Mouse (Mus musculus) heart, embryonic 15.5 days (tissue): Measurements from ENCODE around the gene Mrgprh. TPM values are rescaled to one million over a fixed set of nuclear protein-coding genes. Genes with fewer than 3 reads are reported as not detected.

Source experiments
- ATAC-seq: fragments of 200-750 bp; cut with Nextera tagmentation; replicated peaks from 2 replicates; pipeline ENCODE4 v1.8.0; 2017; ENCODE audit warnings: low read depth, moderate TSS enrichment; ENCODE audit not compliant: insufficient number of reproducible peaks, insufficient read depth, low FRiP score
- H3K27ac ChIP-seq: fragments of 300-500 bp; sonication (generic); 2 replicates; pipeline ENCODE4 v1.5.1; 2015; ENCODE audit warnings: mild to moderate bottlenecking, inconsistent platforms
- H3K27me3 ChIP-seq: fragments of 300-500 bp; sonication (generic); 2 replicates; pipeline ENCODE4 v1.6.1; 2015; ENCODE audit warnings: inconsistent platforms
- H3K36me3 ChIP-seq: fragments of 300-500 bp; sonication (generic); 2 replicates; pipeline ENCODE4 v1.6.1; 2015; ENCODE audit warnings: mild to moderate bottlenecking, inconsistent platforms
- H3K4me1 ChIP-seq: fragments of 300-500 bp; sonication (generic); replicated peaks from 2 replicates; pipeline ENCODE4 v1.6.1; 2015; ENCODE audit warnings: inconsistent platforms
- H3K4me2 ChIP-seq: fragments of 300-500 bp; sonication (generic); 2 replicates; pipeline ENCODE4 v1.6.1; 2015; ENCODE audit warnings: inconsistent platforms, mild to moderate bottlenecking, moderate library complexity
- H3K4me3 ChIP-seq: fragments of 300-500 bp; sonication (generic); 2 replicates; pipeline ENCODE4 v1.5.1; 2015; ENCODE audit warnings: mild to moderate bottlenecking, inconsistent platforms
- H3K9ac ChIP-seq: fragments of 300-500 bp; sonication (generic); 2 replicates; pipeline ENCODE4 v1.6.1; 2015; ENCODE audit warnings: mild to moderate bottlenecking, inconsistent platforms
- H3K9me3 ChIP-seq: fragments of 300-500 bp; sonication (generic); replicated peaks from 2 replicates; pipeline ENCODE4 v1.6.1; 2016; ENCODE audit warnings: inconsistent platforms
- WGBS: fragments of 180-500 bp; shearing (Covaris S2); methylation state at CpG from one replicate; pipeline ENCODE4 v1.1.7; 2015; ENCODE audit warnings: mixed read lengths; 5-methylcytosine and 5-hydroxymethylcytosine counted together
- polyA plus RNA-seq: library from polyadenylated mRNA; unstranded; fragments of >200 nt; fragmentation: Nextera tagmentation; extraction: Ambion mirVana; gene quantifications from 2 replicates; pipeline ENCODE4 v1.2.1, GENCODE M21; 2015

The Mrgprh gene
- 0.08 TPM in 1 of 2 replicates, not detected in the other for polyA plus RNA-seq

DNA sequence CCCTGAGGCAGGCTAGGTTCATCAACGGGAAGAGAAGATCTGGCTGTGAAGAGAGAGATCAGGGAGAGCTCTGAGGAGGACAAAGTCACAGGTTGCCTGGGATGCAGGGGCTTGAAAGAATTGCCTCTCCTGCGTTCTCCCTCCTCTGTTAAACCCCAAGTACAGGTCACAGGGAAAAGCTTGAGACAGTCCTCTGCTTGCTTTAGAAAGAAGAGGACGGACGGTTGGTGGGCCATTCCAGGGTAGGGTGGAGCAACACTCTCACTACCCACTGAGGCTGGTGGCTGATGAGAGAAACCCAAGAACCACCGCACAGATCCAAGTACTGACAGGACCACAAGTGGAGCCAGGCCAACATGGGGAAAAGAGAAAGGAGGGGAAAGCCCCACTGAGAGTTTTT lies at the start of gene Mrgprh:
TSS of gene Mrgprh (plus strand) at position 301 of the 400 bp plus-strand sequence.
- 72% methylated on average over 5 of the region's 5 CpGs for WGBS
- Histone ChIP-seq H3K27me3 (peaks cover 4% of the 10 kb centered on the region; the same call in 1 of the 2 replicates), H3K4me3 (no peak within 1 kb of the TSS)

GRCm38 (mm10) chr17:12830351-12830750 lies 45.5 kb upstream of the Mrgprh start:
- H3K4me3 ChIP-seq, result no peak overlapping the region
- no peak for ATAC-seq
- 0 out of 2 replicates have a peak, but pooled peaks cover 1% of the 10 kb centered on the region for H3K9me3 ChIP-seq
- H3K4me2 ChIP-seq, result no peak overlapping the region
- no peaks in the 10 kb centered on the region for H3K36me3 ChIP-seq
- 63% methylated on average over 5 of the region's 5 CpGs for WGBS
- no peaks in the 10 kb centered on the region for H3K27me3 ChIP-seq
- peaks cover 9% of the 10 kb centered on the region for H3K4me1 ChIP-seq
- no peak overlapping the region for H3K9ac ChIP-seq
- no peak overlapping the region for H3K27ac ChIP-seq

More for the DNA sequence above, at the start of gene Mrgprh:
- peaks cover 3% of the 10 kb centered on the region; the same call in 1 of the 2 replicates for H3K4me1 ChIP-seq
- H3K9ac ChIP-seq, result no peak within 1 kb of the TSS
- ATAC-seq, result no peak
- H3K27ac ChIP-seq, result no peak within 1 kb of the TSS
- H3K4me2 ChIP-seq, result no peak within 1 kb of the TSS
- H3K36me3 ChIP-seq, result no peaks in the 10 kb centered on the region
- no peaks in the 10 kb centered on the region for H3K9me3 ChIP-seq

- 38% methylated on average over 3 of the region's 3 CpGs for WGBS
- ATAC-seq, result peak; percentile 63; the same call in 1 of the 2 replicates
- Histone ChIP-seq H3K9me3 (no peaks in the 10 kb centered on the region), H3K4me3 (no peak overlapping the region), H3K9ac (no peak overlapping the region), H3K4me2 (no peak overlapping the region), H3K4me1 (peaks cover 9% of the 10 kb centered on the region), H3K27ac (peak overlapping the region; percentile 68), H3K36me3 (no peaks in the 10 kb centered on the region), H3K27me3 (no peaks in the 10 kb centered on the region)
Observed at GRCm38 (mm10) chr17:12832231-12832630, 43.6 kb upstream of the Mrgprh start.

- Histone ChIP-seq H3K9ac (no peak overlapping the region), H3K4me3 (no peak overlapping the region), H3K4me1 (peaks cover 9% of the 10 kb centered on the region), H3K27ac (peak overlapping the region; percentile 55; the same call in 1 of the 2 replicates), H3K36me3 (no peaks in the 10 kb centered on the region), H3K27me3 (no peaks in the 10 kb centered on the region), H3K9me3 (no peaks in the 10 kb centered on the region), H3K4me2 (no peak overlapping the region)
- no peak for ATAC-seq
- 85% methylated on average over 4 of the region's 4 CpGs for WGBS
Observed at GRCm38 (mm10) chr17:12832657-12833056, 43.2 kb upstream of the Mrgprh start.

DNA sequence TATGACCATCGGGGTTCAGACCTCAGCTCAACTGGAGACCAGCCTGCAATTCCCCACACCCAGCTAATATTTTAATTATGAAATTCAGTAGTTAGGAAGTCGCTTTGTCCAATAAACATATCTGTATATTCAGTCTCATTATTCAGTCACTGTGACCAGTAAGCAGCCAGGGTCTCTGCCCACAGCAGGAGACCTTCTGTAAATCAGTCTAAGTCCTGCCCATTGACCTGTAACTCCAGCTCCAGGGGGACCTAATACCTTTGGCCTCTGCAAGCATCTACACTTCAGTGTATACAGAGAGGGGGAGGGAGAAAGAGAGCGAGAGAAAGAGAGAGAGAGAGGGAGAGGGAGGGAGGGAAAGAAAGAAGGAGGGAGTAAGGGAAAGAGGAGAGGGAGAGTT lies 41.5 kb upstream of the Mrgprh start:
- Histone ChIP-seq H3K4me3 (no peak overlapping the region), H3K4me2 (no peak overlapping the region), H3K27ac (no peak overlapping the region), H3K27me3 (no peaks in the 10 kb centered on the region), H3K9me3 (no peaks in the 10 kb centered on the region), H3K9ac (no peak overlapping the region), H3K36me3 (no peaks in the 10 kb centered on the region), H3K4me1 (peaks cover 9% of the 10 kb centered on the region)
- no peak for ATAC-seq
- 76% methylated on average over 3 of the region's 3 CpGs for WGBS

GRCm38 (mm10) chr17:12834826-12835225 lies 41.0 kb upstream of the Mrgprh start:
- no peak overlapping the region for H3K4me2 ChIP-seq
- H3K9me3 ChIP-seq, result no peaks in the 10 kb centered on the region
- H3K27ac ChIP-seq, result no peak overlapping the region
- no peak overlapping the region for H3K4me3 ChIP-seq
- WGBS, result 51% methylated on average over 3 of the region's 3 CpGs
- H3K4me1 ChIP-seq, result peaks cover 9% of the 10 kb centered on the region
- ATAC-seq, result no peak
- H3K9ac ChIP-seq, result no peak overlapping the region
- H3K27me3 ChIP-seq, result no peaks in the 10 kb centered on the region
- no peaks in the 10 kb centered on the region for H3K36me3 ChIP-seq

GRCm38 (mm10) chr17:12835738-12836137 lies 40.1 kb upstream of the Mrgprh start:
- H3K4me3 ChIP-seq, result no peak overlapping the region
- no peaks in the 10 kb centered on the region for H3K27me3 ChIP-seq

DNA sequence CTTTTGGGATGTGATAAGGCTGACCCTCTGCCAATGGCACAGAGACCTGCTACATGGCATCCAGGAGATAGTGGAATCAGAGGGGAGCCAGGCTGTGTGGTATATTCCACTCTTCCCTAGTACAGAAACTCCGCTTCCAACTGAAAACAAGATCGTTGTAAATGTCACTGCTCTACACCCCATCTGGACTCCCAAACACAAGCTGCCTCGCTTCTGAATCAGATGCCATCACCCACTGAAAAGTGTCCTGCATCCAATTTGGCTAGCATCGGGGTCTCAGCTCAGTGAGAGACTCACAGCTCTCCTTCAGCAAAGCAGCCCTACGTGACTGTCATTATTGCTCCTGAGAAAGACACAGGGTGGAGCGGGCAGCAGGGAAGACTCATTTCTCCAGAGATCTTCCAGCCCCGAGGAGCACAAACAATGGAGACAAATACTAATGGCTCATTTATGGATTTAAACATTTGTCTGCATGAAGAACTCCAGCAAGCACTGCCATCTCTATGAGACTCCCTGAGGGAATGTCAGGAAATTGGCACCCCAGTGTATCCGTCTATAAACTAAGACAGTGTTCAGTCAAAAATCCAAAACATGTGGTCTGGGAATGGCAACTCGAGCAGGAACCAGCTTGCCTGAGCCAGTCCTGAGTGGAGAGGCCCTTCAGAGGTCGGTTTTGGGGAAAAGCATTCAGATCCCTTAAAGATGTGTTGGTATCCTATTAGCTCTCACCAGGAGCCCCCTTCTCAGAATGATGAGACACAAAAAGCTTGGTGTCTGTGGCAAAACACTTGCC lies 36.2 kb upstream of the Mrgprh start:
- H3K4me3 ChIP-seq, result no peak overlapping the region
- 70% methylated on average over 10 of the region's 10 CpGs for WGBS
- no peaks in the 10 kb centered on the region for H3K4me1 ChIP-seq
- no peak for ATAC-seq
- H3K4me2 ChIP-seq, result no peak overlapping the region
- H3K27me3 ChIP-seq, result no peaks in the 10 kb centered on the region
- H3K9me3 ChIP-seq, result no peaks in the 10 kb centered on the region
- H3K9ac ChIP-seq, result no peak overlapping the region
- no peak overlapping the region for H3K27ac ChIP-seq
- H3K36me3 ChIP-seq, result no peaks in the 10 kb centered on the region

More at GRCm38 (mm10) chr17:12835738-12836137, 40.1 kb upstream of the Mrgprh start:
- no peak overlapping the region for H3K9ac ChIP-seq
- no peaks in the 10 kb centered on the region for H3K9me3 ChIP-seq
- H3K4me2 ChIP-seq, result no peak overlapping the region
- no peaks in the 10 kb centered on the region for H3K36me3 ChIP-seq
- H3K4me1 ChIP-seq, result peaks cover 9% of the 10 kb centered on the region
- H3K27ac ChIP-seq, result no peak overlapping the region
- WGBS, result 88% methylated on average over 5 of the region's 5 CpGs
- no peak for ATAC-seq

DNA sequence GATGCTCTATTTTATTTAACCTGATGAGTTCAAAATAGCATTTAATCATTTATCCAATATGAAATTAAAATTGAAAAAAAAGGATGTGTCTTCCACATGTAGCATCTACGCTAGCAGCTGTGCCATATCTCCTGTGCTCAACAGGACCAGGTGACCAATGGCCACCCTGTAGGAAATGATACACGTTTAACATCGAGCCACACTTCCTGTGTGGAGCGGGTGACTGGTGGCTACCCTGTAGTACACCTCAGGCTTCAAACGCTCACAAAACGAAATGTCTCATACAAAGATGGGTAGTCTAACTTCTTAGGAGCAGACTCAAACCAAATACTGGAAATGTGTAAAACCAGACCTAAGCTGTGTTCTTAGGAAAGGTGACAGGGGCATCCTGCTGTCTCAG lies 32.0 kb upstream of the Mrgprh start:
- Histone ChIP-seq H3K27me3 (no peaks in the 10 kb centered on the region), H3K9ac (no peak overlapping the region), H3K4me3 (no peak overlapping the region), H3K9me3 (no peaks in the 10 kb centered on the region), H3K27ac (no peak overlapping the region), H3K4me2 (no peak overlapping the region), H3K36me3 (no peaks in the 10 kb centered on the region), H3K4me1 (no peaks in the 10 kb centered on the region)
- 77% methylated on average over 6 of the region's 6 CpGs for WGBS
- ATAC-seq, result no peak

GRCm38 (mm10) chr17:12844540-12844939 lies 31.3 kb upstream of the Mrgprh start:
- H3K36me3 ChIP-seq, result no peaks in the 10 kb centered on the region
- no peaks in the 10 kb centered on the region for H3K27me3 ChIP-seq
- H3K4me1 ChIP-seq, result no peaks in the 10 kb centered on the region
- 71% methylated on average over 4 of the region's 4 CpGs for WGBS
- no peak overlapping the region for H3K4me3 ChIP-seq
- no peak for ATAC-seq
- no peaks in the 10 kb centered on the region for H3K9me3 ChIP-seq
- H3K27ac ChIP-seq, result no peak overlapping the region
- no peak overlapping the region for H3K9ac ChIP-seq
- H3K4me2 ChIP-seq, result no peak overlapping the region

DNA sequence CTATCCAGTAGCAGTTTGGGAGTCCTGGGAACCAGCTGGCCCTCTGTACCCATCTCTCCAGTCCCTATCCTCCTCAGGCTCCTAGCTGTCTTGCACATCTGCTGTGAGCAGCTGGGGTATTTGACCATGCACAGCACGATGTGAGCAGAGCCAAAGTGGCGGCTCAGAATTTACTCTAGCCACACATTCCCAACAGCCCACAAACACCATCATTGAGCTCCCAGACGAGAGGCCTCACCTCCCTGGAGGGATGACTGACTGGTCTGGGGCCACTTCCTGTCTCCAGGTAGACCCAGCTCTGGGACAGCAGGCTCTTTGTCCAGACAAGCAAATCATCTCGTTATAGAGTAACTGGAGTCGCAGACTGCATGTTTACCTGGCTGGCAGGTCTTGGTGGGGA lies 30.0 kb upstream of the Mrgprh start:
- WGBS, result 48% methylated on average over 5 of the region's 5 CpGs
- no peak overlapping the region for H3K27ac ChIP-seq
- no peaks in the 10 kb centered on the region for H3K9me3 ChIP-seq
- ATAC-seq, result no peak
- H3K4me3 ChIP-seq, result no peak overlapping the region
- no peaks in the 10 kb centered on the region for H3K4me1 ChIP-seq
- H3K36me3 ChIP-seq, result no peaks in the 10 kb centered on the region
- no peaks in the 10 kb centered on the region for H3K27me3 ChIP-seq
- no peak overlapping the region for H3K4me2 ChIP-seq
- no peak overlapping the region for H3K9ac ChIP-seq

- no peak for ATAC-seq
- H3K9me3 ChIP-seq, result no peaks in the 10 kb centered on the region
- no peaks in the 10 kb centered on the region for H3K27me3 ChIP-seq
- H3K4me1 ChIP-seq, result no peaks in the 10 kb centered on the region
- WGBS, result 71% methylated on average over 5 of the region's 5 CpGs
- no peaks in the 10 kb centered on the region for H3K36me3 ChIP-seq
- no peak overlapping the region for H3K4me2 ChIP-seq
- no peak overlapping the region for H3K9ac ChIP-seq
- no peak overlapping the region for H3K27ac ChIP-seq
- no peak overlapping the region for H3K4me3 ChIP-seq
Observed at GRCm38 (mm10) chr17:12846474-12846873, 29.4 kb upstream of the Mrgprh start.
